Mouse (Mus musculus) erythroblast, embryonic 14.5 days (primary cell): ENCODE data around the gene Ccdc62.

Source experiments
- GATA1 ChIP-seq: IDR thresholded peaks from 2 replicates; pipeline ENCODE4 v1.6.1; 2012; ENCODE audit warnings: low read length, inconsistent platforms, mixed read lengths
- TAL1 ChIP-seq: IDR thresholded peaks from 3 replicates; pipeline ENCODE4 v1.6.1; 2012; ENCODE audit warnings: low read length, inconsistent platforms, mixed read lengths

DNA sequence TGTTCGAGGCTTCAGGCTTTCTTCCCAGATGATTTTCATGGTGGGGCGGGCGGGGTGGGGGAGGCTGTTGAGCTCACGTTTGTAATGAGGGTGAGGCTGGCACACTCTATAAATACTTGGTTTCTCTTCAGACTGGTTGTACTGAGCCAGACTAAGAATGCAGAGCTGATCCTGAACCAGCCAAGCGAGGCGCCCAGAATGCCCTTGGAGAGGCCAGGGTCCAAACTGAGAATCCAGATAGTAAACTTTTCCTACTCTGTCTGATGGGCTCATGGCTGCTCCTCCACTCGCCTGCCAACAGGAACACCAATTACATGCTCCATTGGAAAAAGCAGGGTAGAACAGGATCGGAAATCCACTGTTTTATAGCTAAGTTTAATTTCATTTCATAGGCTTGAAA is 38.7 kb downstream of the Ccdc62 start:
- no peak for TF ChIP-seq GATA1
- no peak for TF ChIP-seq TAL1
